Mouse (Mus musculus): Measurements from ENCODE around the gene Atl3.

Gene Atl3

DNA sequence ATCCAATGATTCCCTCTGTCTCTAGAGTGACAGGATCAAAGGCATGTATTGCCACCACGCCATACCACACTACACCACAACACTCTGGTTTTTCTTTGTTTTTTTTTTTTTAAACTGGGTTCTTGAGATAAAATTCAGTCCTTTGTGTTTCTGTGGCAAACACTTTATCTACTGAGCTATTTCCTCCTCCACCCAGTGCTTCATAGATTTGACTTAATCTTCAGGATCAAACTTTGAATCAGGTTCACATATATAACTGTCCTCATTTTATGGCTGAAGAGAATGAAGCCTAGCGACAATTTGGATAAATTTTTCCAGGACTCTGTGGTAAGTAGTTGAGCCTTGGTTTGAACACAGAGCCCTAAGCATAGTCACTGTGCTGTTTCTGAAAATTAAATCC is 69.8 kb downstream of the Atl3 start:
- DNase-seq = no peak

DNA sequence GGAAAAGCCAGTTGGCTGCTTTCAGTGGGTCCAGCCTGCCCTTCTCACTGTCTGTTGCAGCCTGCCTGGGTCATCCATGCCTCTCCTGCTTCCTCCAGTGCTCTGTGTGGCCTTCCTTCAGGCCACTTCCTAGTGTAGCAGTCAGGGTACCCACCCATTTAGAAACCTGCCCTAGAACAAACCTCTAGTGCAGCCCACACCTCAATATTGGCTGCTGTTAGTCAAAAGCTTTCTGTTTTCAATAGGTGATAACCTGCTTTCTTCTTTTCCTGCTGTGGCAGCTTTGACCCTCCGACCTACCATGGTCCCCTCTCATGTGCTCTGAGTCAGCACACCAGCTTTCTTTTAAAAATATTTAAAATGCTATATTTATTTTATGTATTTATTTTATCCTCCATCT is 70.6 kb downstream of the Atl3 start:
- no peak for DNase-seq

DNA sequence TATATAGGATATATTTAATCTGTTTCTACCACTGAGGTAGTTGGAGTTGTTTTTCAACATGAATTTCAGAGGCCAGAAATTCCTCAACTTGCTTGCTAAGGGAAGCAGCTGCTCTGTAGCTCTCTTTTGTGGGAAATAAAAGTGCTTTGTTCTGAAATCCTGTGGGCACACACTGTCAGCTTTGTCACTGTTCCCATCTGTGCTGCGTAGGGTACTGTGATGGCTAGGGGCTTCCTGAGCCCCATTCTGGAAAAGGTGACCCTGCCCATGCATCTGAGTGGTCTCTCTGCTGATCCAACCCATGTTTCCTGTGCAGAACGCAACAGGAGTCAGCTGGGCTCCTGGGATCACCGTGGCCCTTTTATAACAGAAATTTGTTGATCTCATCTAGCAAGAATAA is 73.0 kb downstream of the Atl3 start:
- no peak for DNase-seq

DNA sequence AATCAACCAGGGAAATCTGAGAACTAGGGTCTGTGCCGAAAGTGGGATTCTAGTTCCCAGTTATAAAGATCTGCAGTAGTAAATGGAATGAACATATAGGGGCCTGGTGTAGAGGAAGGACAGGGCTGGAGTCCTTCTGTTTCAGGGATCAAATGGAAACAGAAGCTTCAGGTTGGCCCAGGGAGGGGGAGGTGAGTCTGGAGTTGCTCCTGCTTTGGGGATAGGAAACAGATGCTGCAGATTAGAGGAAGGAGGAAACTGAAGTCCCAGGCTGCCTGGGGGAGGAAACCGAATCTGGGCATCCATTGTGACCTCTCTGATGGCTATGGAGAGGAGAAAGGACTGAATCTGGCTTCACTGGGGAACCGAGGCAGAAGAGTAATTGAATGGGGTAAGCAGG is 74.5 kb downstream of the Atl3 start:
- no peak for DNase-seq

DNA sequence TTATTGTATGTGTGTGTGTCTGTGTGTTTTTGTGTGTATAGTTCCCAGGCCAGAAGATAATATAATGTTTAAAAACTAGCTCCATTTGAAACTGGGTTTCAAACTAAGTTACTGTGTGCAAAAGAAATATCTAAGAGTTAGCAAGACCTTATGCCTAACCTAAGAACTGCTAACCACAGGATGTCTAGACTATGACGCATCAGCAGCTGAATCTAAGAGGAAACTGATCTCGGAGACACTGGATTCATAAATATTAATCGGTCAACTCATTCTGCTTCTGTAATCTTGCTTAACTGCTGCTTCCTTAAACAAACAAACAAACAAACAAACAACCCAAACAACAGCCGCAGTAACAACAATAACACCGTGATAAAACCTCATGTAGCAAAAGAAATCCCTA is 75.8 kb downstream of the Atl3 start:
- no peak for DNase-seq

DNA sequence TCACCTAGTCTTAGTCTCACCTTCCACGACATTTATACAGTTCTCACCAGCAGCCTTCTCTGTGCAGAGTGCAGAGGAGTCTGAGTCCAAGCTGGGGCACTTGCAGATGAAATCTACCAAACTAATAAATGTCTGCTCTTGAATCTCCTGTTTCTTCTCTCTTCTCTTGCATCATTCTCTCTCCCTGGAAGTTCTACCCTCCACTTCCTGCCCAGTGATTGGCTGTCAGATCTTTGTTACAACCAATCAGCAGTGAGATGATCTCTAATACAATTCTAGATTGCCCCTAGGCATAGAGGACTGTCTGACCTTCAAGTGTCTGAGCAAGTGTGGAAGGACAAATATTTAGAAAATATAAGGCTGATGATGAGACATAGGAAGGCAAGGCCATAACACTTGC is 82.3 kb downstream of the Atl3 start:
- no peak for DNase-seq

DNA sequence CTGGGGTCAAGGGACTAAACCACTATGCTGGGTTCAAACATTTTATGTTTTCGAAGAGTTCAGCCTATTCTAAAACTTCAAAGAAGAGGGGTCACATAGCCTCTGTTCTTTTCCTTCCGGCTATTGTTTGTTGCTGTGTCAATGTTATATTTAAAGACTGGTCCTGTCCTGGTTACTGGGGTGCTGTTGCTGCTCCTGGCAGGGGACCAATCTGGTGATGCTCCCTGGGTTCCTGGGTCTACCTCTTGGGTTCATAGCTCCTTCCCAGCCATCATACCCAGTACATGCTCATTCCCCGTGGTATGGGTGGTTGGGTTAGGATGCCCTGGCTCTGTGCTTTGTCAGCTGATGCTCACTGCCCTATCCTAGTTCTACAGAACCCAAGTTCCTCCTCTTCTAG is 83.9 kb downstream of the Atl3 start:
- no peak for DNase-seq

DNA sequence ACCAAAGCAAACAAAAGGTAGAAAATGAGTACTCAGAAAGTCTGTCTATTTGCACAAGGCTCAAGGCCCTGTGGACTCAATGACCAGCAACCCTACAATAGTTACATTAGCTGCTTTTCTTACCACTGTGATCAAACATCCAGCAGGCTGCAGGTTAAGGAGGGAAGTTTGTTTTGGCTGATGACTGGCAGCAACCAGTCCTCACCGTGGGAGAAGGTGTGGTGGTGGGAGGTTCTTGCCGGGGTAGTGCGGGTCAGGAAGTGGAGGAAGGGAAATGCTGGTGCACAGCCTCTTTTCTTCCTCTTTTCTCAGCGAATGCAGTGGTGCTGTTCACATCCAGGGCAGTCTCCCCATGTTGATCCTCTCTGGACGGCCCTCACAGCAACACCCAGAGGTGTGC is 87.2 kb downstream of the Atl3 start:
- no peak for DNase-seq

DNA sequence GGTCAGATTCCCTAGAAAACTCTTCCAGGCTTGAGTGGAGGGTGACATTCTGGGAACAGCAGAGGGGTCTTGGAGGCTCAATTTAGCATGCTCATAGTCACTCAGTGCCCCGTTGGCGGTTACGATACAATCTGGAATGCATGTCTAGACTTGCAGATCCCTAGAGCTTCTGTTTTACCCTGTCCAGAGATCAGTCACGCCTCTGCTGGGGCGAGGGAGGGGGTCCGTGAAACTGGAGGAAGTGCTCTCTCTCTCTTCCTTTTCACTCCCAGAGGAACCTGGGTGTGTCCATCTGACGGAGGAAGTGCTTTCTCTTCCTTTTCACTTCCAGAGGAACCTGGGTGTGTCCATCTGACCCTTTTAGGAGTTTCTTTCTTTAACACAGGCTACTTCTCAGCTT is 89.3 kb downstream of the Atl3 start:
- no peak for DNase-seq

DNA sequence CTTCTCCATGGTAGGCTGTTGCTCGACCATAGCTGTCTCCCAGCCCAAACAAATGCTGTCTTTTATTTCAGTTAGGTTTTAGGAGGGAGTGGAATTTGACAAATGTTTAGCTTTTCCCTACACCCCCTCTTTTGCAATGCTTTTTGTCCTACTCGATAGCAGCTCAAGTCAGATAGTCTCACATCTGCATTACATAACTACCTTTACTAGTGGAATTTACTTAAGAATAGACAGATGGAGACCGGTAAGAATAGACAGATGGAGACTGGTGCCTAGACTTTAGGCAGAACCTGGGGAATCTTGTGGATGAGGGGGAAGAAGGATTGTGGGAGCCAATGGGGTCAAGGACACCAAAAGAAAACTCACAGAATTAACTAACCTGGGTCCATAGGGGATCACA is 89.8 kb downstream of the Atl3 start:
- DNase-seq = no peak

DNA sequence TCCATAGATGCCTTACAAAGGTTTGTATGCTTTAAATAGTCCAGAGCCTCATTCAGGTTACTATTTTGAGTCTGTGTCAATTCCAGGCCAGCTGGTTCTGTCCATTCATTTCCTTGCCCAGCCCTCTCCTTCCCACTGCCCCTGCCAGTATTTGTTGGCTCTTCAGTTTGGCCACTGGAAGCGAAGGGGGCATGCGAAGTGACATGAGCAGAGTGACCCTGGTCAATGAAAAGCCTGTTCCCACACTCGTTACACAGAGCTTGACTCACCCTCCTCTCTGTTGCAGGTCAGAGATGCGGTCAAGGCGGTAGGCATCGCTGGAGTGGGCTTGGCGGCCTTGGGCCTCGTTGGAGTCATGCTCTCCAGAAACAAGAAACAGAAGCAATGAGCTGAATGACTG is 91.4 kb downstream of the Atl3 start:
- no peak for DNase-seq

DNA sequence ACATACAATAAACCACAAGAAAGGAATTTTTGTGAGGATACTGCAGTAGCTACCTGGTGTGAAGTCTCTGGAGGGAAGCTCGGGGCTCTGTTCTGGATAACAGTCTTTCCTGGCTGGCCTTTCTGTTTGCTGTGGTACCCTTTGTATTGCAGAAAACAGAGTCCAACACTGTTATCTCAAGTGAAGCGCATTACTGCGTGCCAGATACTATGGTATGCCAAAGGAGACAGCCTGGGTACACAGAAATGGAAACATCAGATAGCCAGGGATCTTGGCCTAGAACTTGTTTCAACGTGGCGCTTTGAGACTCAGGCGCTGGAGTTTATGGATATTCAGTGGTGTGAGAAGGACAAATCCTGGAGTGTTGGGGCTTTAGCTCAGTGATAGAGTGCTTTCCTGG is 91.9 kb downstream of the Atl3 start:
- no peak for DNase-seq

Data from cerebellum, adult 11-12 months (tissue).